Mouse (Mus musculus) embryonic fibroblast, embryonic 13.5 days (primary cell): Measurements from ENCODE around the gene Rnase13.

Source experiments
- CTCF ChIP-seq: IDR thresholded peaks from 2 replicates; pipeline ENCODE4 v1.5.1; 2011; ENCODE audit warnings: mild to moderate bottlenecking, control low read depth, low read length, moderate library complexity, borderline replicate concordance; ENCODE audit not compliant: insufficient read depth
- POLR2A ChIP-seq: IDR thresholded peaks from 2 replicates; pipeline ENCODE4 v1.6.1; 2011; ENCODE audit warnings: low read depth, mild to moderate bottlenecking, control low read depth, low read length, moderate library complexity

GRCm38 (mm10) chr14:51896019-51896418 is 26.6 kb downstream of the Rnase13 start:
- TF ChIP-seq CTCF (no peak), POLR2A (no peak)
